Mouse (Mus musculus) heart, adult 9 months (tissue): Measurements from ENCODE around the gene Lrrc28.
"Not testable (repeated sequence)": the region's sequence is repeated elsewhere in the genome, so short reads cannot be mapped to it uniquely, and the experiment has no call there.

Experiments
- DNase-seq, 2 experiments: peaks; one replicate each; pipeline ENCODE4 v3.0.0; 2022; ENCODE audit warnings: low spot score in 2 of 2

The Lrrc28 gene

GRCm38 (mm10) chr7:67529381-67529780 lies 115.7 kb downstream of the Lrrc28 start:
- no peak for DNase-seq

- no peak for DNase-seq
These were observed 116.2 kb downstream of the Lrrc28 start for GRCm38 (mm10) chr7:67528821-67529221.

- DNase-seq = peak; percentile 35 to 44
These were observed 116.8 kb downstream of the Lrrc28 start for GRCm38 (mm10) chr7:67528063-67528811.

GRCm38 (mm10) chr7:67525886-67526580 lies 119.0 kb downstream of the Lrrc28 start:
- DNase-seq = peak in 1 of 2 experiments; percentile 17

GRCm38 (mm10) chr7:67524069-67524468 lies 121.0 kb downstream of the Lrrc28 start:
- DNase-seq = not testable (repeated sequence)

- no peak for DNase-seq
These were observed 121.7 kb downstream of the Lrrc28 start for GRCm38 (mm10) chr7:67523400-67523799.

- DNase-seq = not testable (repeated sequence)
These were observed 123.3 kb downstream of the Lrrc28 start for GRCm38 (mm10) chr7:67521731-67522130.

GRCm38 (mm10) chr7:67520959-67521358 lies 124.1 kb downstream of the Lrrc28 start:
- DNase-seq = no peak

GRCm38 (mm10) chr7:67520001-67520400 lies 125.1 kb downstream of the Lrrc28 start:
- DNase-seq = no peak

- no peak for DNase-seq
These were observed 129.4 kb downstream of the Lrrc28 start for GRCm38 (mm10) chr7:67515621-67516020.

GRCm38 (mm10) chr7:67514893-67515292 lies 130.2 kb downstream of the Lrrc28 start:
- peak; percentile 64 to 78 for DNase-seq

- DNase-seq = peak; percentile 29 to 60
These were observed 130.7 kb downstream of the Lrrc28 start for GRCm38 (mm10) chr7:67514380-67514779.

GRCm38 (mm10) chr7:67513656-67514055 lies 131.4 kb downstream of the Lrrc28 start:
- DNase-seq = no peak

GRCm38 (mm10) chr7:67511606-67512005 lies 133.5 kb downstream of the Lrrc28 start:
- DNase-seq = no peak

GRCm38 (mm10) chr7:67503281-67504010 lies 141.6 kb downstream of the Lrrc28 start:
- DNase-seq = no peak

GRCm38 (mm10) chr7:67502631-67503030 lies 142.4 kb downstream of the Lrrc28 start:
- no peak for DNase-seq

GRCm38 (mm10) chr7:67500878-67501277 lies 144.2 kb downstream of the Lrrc28 start:
- no peak for DNase-seq

- DNase-seq = no peak
These were observed 144.8 kb downstream of the Lrrc28 start for GRCm38 (mm10) chr7:67500076-67500828.

- DNase-seq = peak; percentile 64 to 77
These were observed 145.6 kb downstream of the Lrrc28 start for GRCm38 (mm10) chr7:67499516-67499915.

GRCm38 (mm10) chr7:67493795-67494687 lies 151.0 kb downstream of the Lrrc28 start:
- DNase-seq = no peak
